Mouse (Mus musculus) hindbrain, postnatal 0 days (tissue): Measurements from ENCODE around the gene Gm42715. TPM values are rescaled to one million over a fixed set of nuclear protein-coding genes. Genes with fewer than 3 reads are reported as not detected.

Experiments used
- ATAC-seq: fragments of 200-750 bp; cut with Nextera tagmentation; 2 replicates; pipeline ENCODE4 v1.8.0; 2017; ENCODE audit warnings: mild to moderate bottlenecking, moderate TSS enrichment, moderate library complexity
- DNase-seq: peaks from one replicate; pipeline ENCODE4 v3.0.0-alpha.2; 2015; ENCODE audit warnings: low spot score
- H3K27ac ChIP-seq: fragments of 300-500 bp; sonication (generic); 2 replicates; pipeline ENCODE4 v1.5.1; 2014; ENCODE audit warnings: mild to moderate bottlenecking
- H3K27me3 ChIP-seq: fragments of 300-500 bp; sonication (generic); 2 replicates; pipeline ENCODE4 v1.6.1; 2014; ENCODE audit warnings: low read length, mixed read lengths; ENCODE audit not compliant: insufficient read depth
- H3K36me3 ChIP-seq: fragments of 300-500 bp; sonication (generic); 2 replicates; pipeline ENCODE4 v1.6.1; 2014; ENCODE audit warnings: low read length, mixed read lengths; ENCODE audit not compliant: insufficient read depth
- H3K4me1 ChIP-seq: fragments of 300-500 bp; sonication (generic); 2 replicates; pipeline ENCODE4 v1.6.1; 2014; ENCODE audit warnings: antibody characterized with exemption, low read length, mixed read lengths; ENCODE audit not compliant: insufficient read depth
- H3K4me2 ChIP-seq: fragments of 300-500 bp; sonication (generic); 2 replicates; pipeline ENCODE4 v1.6.1; 2014; ENCODE audit warnings: low read depth, mild to moderate bottlenecking, low read length, moderate library complexity, mixed read lengths
- H3K4me3 ChIP-seq: fragments of 300-500 bp; sonication (generic); 2 replicates; pipeline ENCODE4 v1.5.1; 2014; ENCODE audit warnings: low read length
- H3K9ac ChIP-seq: fragments of 300-500 bp; sonication (generic); replicated peaks from 2 replicates; pipeline ENCODE4 v1.6.1; 2014; ENCODE audit warnings: mild to moderate bottlenecking, low read length, moderate library complexity, mixed read lengths
- H3K9me3 ChIP-seq: fragments of 300-500 bp; sonication (generic); 2 replicates; pipeline ENCODE4 v1.6.1; 2016; ENCODE audit warnings: low read length, mixed read lengths
- CTCF ChIP-seq: IDR thresholded peaks from 2 replicates; pipeline ENCODE4 v1.5.1; 2016; ENCODE audit warnings: antibody characterized with exemption, control low read depth, low read depth
- WGBS: fragments of 180-500 bp; shearing (Covaris S2); extraction: QIAGEN DNeasy Blood & Tissue Kit; methylation state at CpG from one replicate; pipeline ENCODE4 v1.1.7; 2014; 5-methylcytosine and 5-hydroxymethylcytosine counted together
- polyA plus RNA-seq: library from polyadenylated mRNA; unstranded; fragments of >200 nt; fragmentation: Nextera tagmentation; extraction: Ambion mirVana; gene quantifications from 2 replicates; pipeline ENCODE4 v1.2.1, GENCODE M21; 2015
- total RNA-seq: library from RNA; depleted of rRNA; stranded (reverse); fragments of >200 nt; gene quantifications from 2 replicates; pipeline ENCODE4 v1.2.3, GENCODE M21; 2014

Gene Gm42715
- total and polyA plus RNA-seq, 2 experiments from 2014 or later, result 11.2 to 18.9 TPM

DNA sequence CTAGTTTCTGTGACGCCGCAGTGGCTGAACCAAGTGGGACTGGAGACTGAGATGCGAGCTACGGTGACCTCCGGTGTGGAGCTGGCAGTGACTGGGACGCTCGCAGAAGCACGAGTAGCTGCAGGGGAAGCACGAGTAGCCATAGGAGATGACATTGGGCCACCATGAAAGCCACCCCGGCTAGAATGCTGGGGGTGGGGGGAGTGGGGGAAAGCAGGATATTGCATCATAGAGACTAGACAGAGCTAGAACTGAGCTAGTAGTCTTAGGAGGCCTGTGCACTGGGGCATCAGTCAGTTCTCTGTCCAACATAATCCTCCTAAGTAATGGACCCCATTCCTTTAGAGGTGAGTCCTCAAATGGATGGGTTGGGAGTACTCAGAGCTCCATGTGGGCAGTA lies 84.9 kb downstream of the Gm42715 start:
- Histone ChIP-seq H3K27me3 (no peaks in the 10 kb centered on the region), H3K36me3 (peaks cover 60% of the 10 kb centered on the region), H3K9ac (no peak overlapping the region), H3K27ac (no peak overlapping the region), H3K4me3 (no peak overlapping the region), H3K4me2 (no peak overlapping the region), H3K4me1 (no peaks in the 10 kb centered on the region), H3K9me3 (no peaks in the 10 kb centered on the region)
- no peak for DNase-seq
- ATAC-seq, result 0 out of 2 replicates have a peak, but pooled peaks have one; percentile 33
- 92% methylated on average over 10 of the region's 10 CpGs for WGBS
- TF ChIP-seq CTCF, result no peak

DNA sequence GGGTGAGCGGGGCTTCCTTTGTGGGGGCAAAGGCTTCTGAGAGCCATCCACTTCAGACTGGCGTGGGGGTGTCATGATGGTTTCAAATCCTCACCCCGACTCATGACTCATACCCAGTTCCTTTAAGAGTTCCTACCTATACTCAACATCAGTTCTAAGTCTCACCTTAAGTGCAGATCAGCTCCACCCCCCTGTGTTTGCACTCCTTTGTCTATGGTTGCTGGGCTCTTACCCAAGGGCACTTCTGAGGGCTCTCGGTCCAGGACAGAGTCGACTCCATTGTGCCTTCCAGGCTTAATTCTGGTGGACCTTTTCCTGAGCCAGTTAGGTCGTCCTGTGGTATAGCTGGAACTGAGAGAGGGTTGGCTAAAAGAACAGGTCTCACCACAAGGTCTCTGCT lies 87.8 kb downstream of the Gm42715 start:
- Histone ChIP-seq H3K9me3 (no peaks in the 10 kb centered on the region), H3K9ac (no peak overlapping the region), H3K36me3 (peaks cover 72% of the 10 kb centered on the region)

DNA sequence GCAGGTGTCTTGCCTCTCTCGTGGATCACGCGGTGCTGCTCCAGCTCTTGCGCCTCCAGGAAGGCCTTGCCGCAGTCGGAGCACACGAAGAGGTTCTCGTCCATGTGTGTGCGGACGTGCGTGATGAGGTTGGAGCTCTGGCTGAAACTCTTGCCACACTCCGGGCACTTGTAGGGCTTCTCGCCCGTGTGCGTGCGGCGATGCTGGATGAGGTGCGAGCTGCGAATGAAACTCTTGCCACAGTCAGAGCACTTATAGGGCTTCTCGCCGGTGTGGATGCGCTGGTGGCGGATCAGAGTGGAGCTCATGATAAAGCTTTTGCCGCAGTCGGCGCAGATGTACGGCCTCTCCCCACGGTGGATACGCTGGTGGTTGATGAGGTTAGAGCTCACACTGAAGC lies 91.6 kb downstream of the Gm42715 start:
- DNase-seq, result no peak
- WGBS, result 96% methylated on average over 29 of the region's 29 CpGs
- H3K4me3 ChIP-seq, result no peak overlapping the region
- H3K9ac ChIP-seq, result no peak overlapping the region
- no peak overlapping the region for H3K4me2 ChIP-seq
- H3K36me3 ChIP-seq, result peaks cover 56% of the 10 kb centered on the region
- peaks cover 7% of the 10 kb centered on the region; the same call in 1 of the 2 replicates for H3K4me1 ChIP-seq
- H3K27me3 ChIP-seq, result no peaks in the 10 kb centered on the region
- ATAC-seq, result no peak
- TF ChIP-seq CTCF, result no peak
- H3K9me3 ChIP-seq, result no peaks in the 10 kb centered on the region
- H3K27ac ChIP-seq, result no peak overlapping the region

More for the DNA sequence above, 87.8 kb downstream of the Gm42715 start:
- Histone ChIP-seq H3K4me1 (no peaks in the 10 kb centered on the region), H3K4me2 (no peak overlapping the region), H3K27ac (no peak overlapping the region), H3K4me3 (no peak overlapping the region), H3K27me3 (no peaks in the 10 kb centered on the region)
- TF ChIP-seq CTCF, result no peak
- ATAC-seq, result no peak
- DNase-seq, result no peak
- whole genome bisulfite sequencing, result 82% methylated on average over 6 of the region's 6 CpGs

DNA sequence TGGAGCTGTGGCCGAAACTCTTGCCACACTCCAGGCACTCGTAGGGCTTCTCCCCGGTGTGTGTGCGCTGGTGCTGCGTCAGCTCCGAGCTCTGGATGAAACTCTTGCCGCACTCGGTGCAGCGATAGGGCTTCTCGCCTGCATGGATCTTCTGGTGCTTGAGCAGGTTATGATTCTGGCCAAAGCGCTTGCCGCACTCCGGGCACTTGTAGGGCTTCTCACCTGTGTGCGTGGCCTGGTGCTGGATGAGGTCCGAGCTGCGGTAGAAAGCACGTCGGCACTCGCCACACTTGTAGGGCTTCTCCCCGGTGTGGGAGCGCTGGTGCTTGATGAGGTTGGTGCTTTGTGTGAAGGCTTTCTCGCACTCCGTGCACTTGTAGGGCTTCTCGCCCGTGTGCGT lies 92.2 kb downstream of the Gm42715 start:
- no peak for ATAC-seq
- H3K9ac ChIP-seq, result no peak overlapping the region
- WGBS, result 97% methylated on average over 26 of the region's 26 CpGs
- no peak overlapping the region for H3K27ac ChIP-seq
- no peak overlapping the region for H3K4me3 ChIP-seq
- no peaks in the 10 kb centered on the region for H3K9me3 ChIP-seq
- no peak for DNase-seq
- peaks cover 56% of the 10 kb centered on the region for H3K36me3 ChIP-seq
- H3K4me1 ChIP-seq, result peaks cover 10% of the 10 kb centered on the region
- H3K27me3 ChIP-seq, result no peaks in the 10 kb centered on the region
- no peak overlapping the region for H3K4me2 ChIP-seq
- no peak for TF ChIP-seq CTCF

DNA sequence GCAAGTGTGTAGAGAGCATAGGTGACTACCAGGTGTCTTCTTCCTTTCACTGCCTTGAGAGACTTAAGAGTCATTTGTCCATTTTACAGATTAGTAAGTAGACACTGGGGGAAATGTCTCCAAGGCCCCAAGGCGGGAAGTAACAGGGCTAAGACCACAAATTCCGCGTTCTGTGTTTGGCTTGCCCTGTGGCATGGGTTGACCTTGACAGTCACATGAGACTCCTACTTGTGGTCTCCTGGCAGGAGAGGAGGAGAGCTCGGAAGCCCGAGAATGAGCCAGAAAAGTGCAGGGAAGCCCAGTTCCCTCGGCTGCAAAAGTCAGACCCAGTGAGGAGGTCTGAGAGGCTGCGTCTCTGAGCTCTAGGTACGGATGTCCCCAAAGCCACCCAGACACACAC lies 94.1 kb downstream of the Gm42715 start:
- Histone ChIP-seq H3K36me3 (peaks cover 39% of the 10 kb centered on the region), H3K4me1 (peaks cover 12% of the 10 kb centered on the region), H3K9me3 (no peaks in the 10 kb centered on the region), H3K4me3 (no peak overlapping the region), H3K27ac (no peak overlapping the region), H3K27me3 (no peaks in the 10 kb centered on the region), H3K4me2 (peak overlapping the region; percentile 73), H3K9ac (peak overlapping the region; percentile 97)
- DNase-seq (no peak), ATAC-seq (no peak)
- 83% methylated on average over 8 of the region's 8 CpGs for WGBS
- TF ChIP-seq CTCF, result no peak

DNA sequence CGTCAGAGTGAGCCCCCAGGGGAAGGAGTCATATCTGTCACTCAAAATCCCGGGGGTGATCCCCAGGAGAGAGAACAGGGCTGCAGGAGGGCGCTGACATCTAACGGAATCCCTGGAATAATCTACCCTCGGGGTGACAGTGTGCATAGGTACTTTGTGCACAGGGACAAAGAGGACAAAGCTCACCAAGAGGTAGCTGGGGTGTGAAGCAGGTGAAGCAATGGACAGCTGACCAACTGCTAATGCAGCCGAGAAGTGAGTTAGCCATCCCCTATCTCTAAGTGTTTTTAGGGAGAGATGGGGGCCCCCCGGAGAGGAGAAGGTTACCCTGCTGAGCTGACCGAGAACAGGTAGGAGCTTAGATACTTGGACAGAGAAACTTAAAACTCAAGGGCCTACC lies 94.7 kb downstream of the Gm42715 start:
- H3K4me3 ChIP-seq, result peak overlapping the region; percentile 100
- no peak for TF ChIP-seq CTCF
- H3K4me1 ChIP-seq, result peaks cover 12% of the 10 kb centered on the region
- peak overlapping the region; percentile 73 for H3K4me2 ChIP-seq
- peaks cover 33% of the 10 kb centered on the region for H3K36me3 ChIP-seq
- 14% methylated on average over 8 of the region's 8 CpGs for WGBS
- DNase-seq, result no peak
- no peaks in the 10 kb centered on the region for H3K9me3 ChIP-seq
- 0 out of 2 replicates have a peak overlapping the region, but pooled peaks have one; percentile 90 for H3K27ac ChIP-seq
- no peaks in the 10 kb centered on the region for H3K27me3 ChIP-seq
- H3K9ac ChIP-seq, result peak overlapping the region; percentile 97
- ATAC-seq, result no peak

DNA sequence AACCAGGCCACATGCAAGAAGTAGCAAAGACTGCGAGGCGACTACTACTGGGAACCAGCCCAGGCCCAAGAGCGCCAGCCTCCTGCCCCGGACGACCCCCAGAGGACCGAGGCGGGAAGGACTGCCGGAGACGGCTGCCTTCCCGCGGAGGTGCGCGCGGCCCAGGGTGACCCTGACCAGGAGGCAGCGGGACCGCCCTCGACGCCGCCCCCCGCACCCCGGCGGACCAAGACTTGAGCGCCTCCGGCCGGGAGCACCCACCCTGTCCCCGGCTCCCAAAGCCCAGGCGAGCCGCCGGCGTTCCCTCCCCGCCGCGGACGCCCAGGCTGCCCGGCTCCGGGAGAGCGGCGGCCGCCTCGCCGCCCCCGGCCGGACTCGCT lies 95.1 kb downstream of the Gm42715 start:
- peaks cover 12% of the 10 kb centered on the region for H3K4me1 ChIP-seq
- peak overlapping the region; percentile 100 for H3K4me3 ChIP-seq
- H3K9me3 ChIP-seq, result no peaks in the 10 kb centered on the region
- H3K4me2 ChIP-seq, result peak overlapping the region; percentile 73
- DNase-seq, result peak; percentile 33
- H3K27me3 ChIP-seq, result no peaks in the 10 kb centered on the region
- peak; percentile 30; the same call in 1 of the 2 replicates for ATAC-seq
- TF ChIP-seq CTCF, result no peak
- WGBS, result 0% methylated on average over 27 of the region's 44 CpGs
- peak overlapping the region; percentile 97 for H3K9ac ChIP-seq
- H3K36me3 ChIP-seq, result peaks cover 29% of the 10 kb centered on the region
- H3K27ac ChIP-seq, result peak overlapping the region; percentile 90
